Mouse (Mus musculus) cerebellum, adult 2 months (tissue): ENCODE results near the gene Thsd7b.

Source experiments
- CTCF ChIP-seq: fragments of 200-500 bp; IDR thresholded peaks from 2 replicates; pipeline ENCODE4 v1.5.1; 2011; ENCODE audit warnings: low read depth, mild to moderate bottlenecking, control low read depth, low read length, moderate library complexity, borderline replicate concordance; ENCODE audit not compliant: insufficient read depth
- POLR2A ChIP-seq: fragments of 200-500 bp; IDR thresholded peaks from 2 replicates; pipeline ENCODE4 v1.6.1; 2011; ENCODE audit warnings: low read length, control low read depth, borderline replicate concordance; ENCODE audit not compliant: insufficient read depth

DNA sequence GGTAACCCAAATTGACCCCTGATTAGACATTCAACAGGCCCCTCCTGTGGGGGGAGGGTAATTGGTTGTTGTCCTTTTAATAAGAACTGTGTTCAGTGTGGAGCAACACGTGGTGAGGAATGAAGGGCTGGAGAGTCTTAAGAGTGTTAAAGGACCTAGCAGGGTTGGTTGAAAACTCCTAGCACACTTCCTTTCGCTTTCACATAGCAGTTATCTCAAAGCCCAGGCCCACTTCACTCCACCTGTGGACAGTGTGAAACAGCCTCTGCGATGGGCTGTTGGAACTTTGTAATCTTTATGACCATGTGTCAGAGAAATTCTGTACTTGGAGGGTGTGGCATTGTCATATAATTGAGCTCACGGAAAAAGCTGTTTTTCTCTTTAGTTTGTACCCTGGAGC lies 683.5 kb downstream of the Thsd7b start:
- TF ChIP-seq POLR2A, result no peak
- TF ChIP-seq CTCF, result no peak
